Mouse (Mus musculus) forebrain, embryonic 10.5 days (tissue): ENCODE measurements at regions not wholly inside any gene's neighbourhood (a gene's known extent, or its start where the extent isn't known, plus 50 kb on each side); places are given as distances from the start of the nearest gene placed in this dataset.

Experiments used
- DNase-seq: peaks from one replicate; pipeline ENCODE4 v3.0.0-alpha.2; 2017; ENCODE audit warnings: low spot score; ENCODE audit errors: extremely low spot score
- H3K27ac ChIP-seq: fragments of 300-500 bp; sonication (generic); 2 replicates; pipeline ENCODE4 v1.5.1; 2016; ENCODE audit warnings: mild to moderate bottlenecking
- H3K27me3 ChIP-seq: fragments of 300-500 bp; sonication (generic); 2 replicates; pipeline ENCODE4 v1.6.1; 2016; ENCODE audit warnings: mild to moderate bottlenecking; ENCODE audit not compliant: poor library complexity, severe bottlenecking
- H3K36me3 ChIP-seq: fragments of 300-500 bp; sonication (generic); replicated peaks from 2 replicates; pipeline ENCODE4 v1.6.1; 2016; ENCODE audit warnings: mild to moderate bottlenecking, moderate library complexity
- H3K4me1 ChIP-seq: fragments of 300-500 bp; sonication (generic); 2 replicates; pipeline ENCODE4 v1.6.1; 2016
- H3K4me3 ChIP-seq: fragments of 300-500 bp; sonication (generic); 2 replicates; pipeline ENCODE4 v1.5.1; 2016; ENCODE audit warnings: mild to moderate bottlenecking, moderate library complexity
- H3K9me3 ChIP-seq: fragments of 300-500 bp; sonication (generic); 2 replicates; pipeline ENCODE4 v1.6.1; 2016; ENCODE audit warnings: mild to moderate bottlenecking, moderate library complexity
- WGBS: fragments of 180-500 bp; shearing (Covaris S2); methylation state at CpG from one replicate; pipeline ENCODE4 v1.1.7; 2016; 5-methylcytosine and 5-hydroxymethylcytosine counted together

GRCm38 (mm10) chr13:54847764-54848183 lies 58.6 kb downstream of the Tspan17 start:
- H3K4me3 ChIP-seq, result no peak overlapping the region
- H3K27me3 ChIP-seq, result no peaks in the 10 kb centered on the region
- 68% methylated on average over 3 of the region's 3 CpGs for WGBS
- DNase-seq, result no peak
- 0 out of 2 replicates have a peak overlapping the region, but pooled peaks have one; percentile 31 for H3K27ac ChIP-seq
- no peaks in the 10 kb centered on the region for H3K9me3 ChIP-seq
- H3K36me3 ChIP-seq, result no peaks in the 10 kb centered on the region
- peaks cover 21% of the 10 kb centered on the region for H3K4me1 ChIP-seq

- H3K27me3 ChIP-seq, result peaks cover 17% of the 10 kb centered on the region
- H3K36me3 ChIP-seq, result no peaks in the 10 kb centered on the region
- H3K4me1 ChIP-seq, result peaks cover 28% of the 10 kb centered on the region
- H3K27ac ChIP-seq, result no peak overlapping the region
- H3K4me3 ChIP-seq, result no peak overlapping the region
- no peak for DNase-seq
- no peaks in the 10 kb centered on the region for H3K9me3 ChIP-seq
- 69% methylated on average over 4 of the region's 4 CpGs for WGBS
Measured at GRCm38 (mm10) chr13:54851131-54851530, 62.0 kb downstream of the Tspan17 start.

GRCm38 (mm10) chr13:54855333-54856238 lies 66.4 kb downstream of the Tspan17 start:
- Histone ChIP-seq H3K27ac (no peak overlapping the region), H3K4me1 (peaks cover 16% of the 10 kb centered on the region), H3K36me3 (no peaks in the 10 kb centered on the region), H3K4me3 (no peak overlapping the region), H3K9me3 (no peaks in the 10 kb centered on the region), H3K27me3 (peaks cover 30% of the 10 kb centered on the region)
- 44% methylated on average over 14 of the region's 14 CpGs for WGBS
- DNase-seq, result no peak

- Histone ChIP-seq H3K4me1 (peaks cover 24% of the 10 kb centered on the region), H3K27ac (no peak overlapping the region), H3K4me3 (no peak overlapping the region), H3K36me3 (no peaks in the 10 kb centered on the region), H3K27me3 (peaks cover 8% of the 10 kb centered on the region; the same call in 1 of the 2 replicates), H3K9me3 (no peaks in the 10 kb centered on the region)
- DNase-seq, result no peak
- WGBS, result 89% methylated on average over 4 of the region's 4 CpGs
Measured at GRCm38 (mm10) chr13:54862931-54863330, 73.8 kb downstream of the Tspan17 start.

- Histone ChIP-seq H3K4me1 (peaks cover 26% of the 10 kb centered on the region), H3K4me3 (no peak overlapping the region), H3K36me3 (no peaks in the 10 kb centered on the region), H3K27me3 (peaks cover 10% of the 10 kb centered on the region), H3K9me3 (no peaks in the 10 kb centered on the region), H3K27ac (peak overlapping the region; percentile 76)
- no peak for DNase-seq
- WGBS, result 51% methylated on average over 10 of the region's 10 CpGs
Measured at GRCm38 (mm10) chr13:54864048-54864447, 74.9 kb downstream of the Tspan17 start.

- no peaks in the 10 kb centered on the region for H3K9me3 ChIP-seq
- H3K36me3 ChIP-seq, result no peaks in the 10 kb centered on the region
- H3K4me1 ChIP-seq, result peaks cover 46% of the 10 kb centered on the region
- peaks cover 77% of the 10 kb centered on the region for H3K27me3 ChIP-seq
- no peak overlapping the region for H3K27ac ChIP-seq
- no peak for DNase-seq
- WGBS, result 47% methylated on average over 12 of the region's 12 CpGs
- no peak overlapping the region for H3K4me3 ChIP-seq
Measured at GRCm38 (mm10) chr13:54872004-54872403, 77.2 kb upstream of the Unc5a start.

- peak overlapping the region; percentile 49 for H3K4me3 ChIP-seq
- H3K36me3 ChIP-seq, result no peaks in the 10 kb centered on the region
- H3K4me1 ChIP-seq, result peaks cover 46% of the 10 kb centered on the region
- 52% methylated on average over 9 of the region's 9 CpGs for WGBS
- no peaks in the 10 kb centered on the region for H3K9me3 ChIP-seq
- peaks cover 76% of the 10 kb centered on the region for H3K27me3 ChIP-seq
- peak overlapping the region; percentile 88 for H3K27ac ChIP-seq
- no peak for DNase-seq
Measured at GRCm38 (mm10) chr13:54873882-54874281, 75.3 kb upstream of the Unc5a start.

- WGBS, result 1% methylated on average over 38 of the region's 38 CpGs
- Histone ChIP-seq H3K27me3 (peaks cover 75% of the 10 kb centered on the region), H3K4me3 (peak overlapping the region; percentile 49), H3K27ac (peak overlapping the region; percentile 88), H3K36me3 (no peaks in the 10 kb centered on the region), H3K4me1 (peaks cover 39% of the 10 kb centered on the region), H3K9me3 (no peaks in the 10 kb centered on the region)
- DNase-seq, result peak; percentile 72
Measured at GRCm38 (mm10) chr13:54874291-54875200, 74.7 kb upstream of the Unc5a start.

- H3K27me3 ChIP-seq, result peaks cover 58% of the 10 kb centered on the region
Measured at GRCm38 (mm10) chr13:54876556-54876955, 72.7 kb upstream of the Unc5a start.

GRCm38 (mm10) chr13:54877656-54878055 lies 71.6 kb upstream of the Unc5a start:
- Histone ChIP-seq H3K4me1 (peaks cover 21% of the 10 kb centered on the region), H3K4me3 (no peak overlapping the region), H3K36me3 (no peaks in the 10 kb centered on the region), H3K9me3 (no peaks in the 10 kb centered on the region), H3K27ac (no peak overlapping the region), H3K27me3 (peaks cover 47% of the 10 kb centered on the region)
- WGBS, result 81% methylated on average over 8 of the region's 8 CpGs
- DNase-seq, result no peak

More at GRCm38 (mm10) chr13:54876556-54876955, 72.7 kb upstream of the Unc5a start:
- no peak overlapping the region for H3K27ac ChIP-seq
- WGBS, result 35% methylated on average over 8 of the region's 8 CpGs
- DNase-seq, result no peak
- H3K4me1 ChIP-seq, result peaks cover 30% of the 10 kb centered on the region
- no peak overlapping the region for H3K4me3 ChIP-seq
- H3K9me3 ChIP-seq, result no peaks in the 10 kb centered on the region
- H3K36me3 ChIP-seq, result no peaks in the 10 kb centered on the region

GRCm38 (mm10) chr13:54879325-54879724 lies 69.9 kb upstream of the Unc5a start:
- DNase-seq, result no peak
- Histone ChIP-seq H3K27me3 (peaks cover 43% of the 10 kb centered on the region), H3K9me3 (no peaks in the 10 kb centered on the region), H3K27ac (no peak overlapping the region), H3K4me1 (peaks cover 18% of the 10 kb centered on the region), H3K36me3 (no peaks in the 10 kb centered on the region), H3K4me3 (no peak overlapping the region)
- WGBS, result 89% methylated on average over 5 of the region's 5 CpGs

- Histone ChIP-seq H3K4me1 (peaks cover 18% of the 10 kb centered on the region), H3K9me3 (no peaks in the 10 kb centered on the region), H3K36me3 (no peaks in the 10 kb centered on the region), H3K4me3 (no peak overlapping the region), H3K27me3 (peaks cover 36% of the 10 kb centered on the region), H3K27ac (no peak overlapping the region)
- DNase-seq, result no peak
- 64% methylated on average over 2 of the region's 2 CpGs for WGBS
Measured at GRCm38 (mm10) chr13:54880204-54880603, 69.0 kb upstream of the Unc5a start.
